Mouse (Mus musculus) layer of hippocampus, postnatal 10 days (tissue): ENCODE data around the gene Olfr1389. TPM values are rescaled to one million over a fixed set of nuclear protein-coding genes. Genes with fewer than 3 reads are reported as not detected.
"Not testable (repeated sequence)": the region's sequence is repeated elsewhere in the genome, so short reads cannot be mapped to it uniquely, and the experiment has no call there.

Experiments
- DNase-seq, 2 experiments: peaks; one replicate each; pipeline ENCODE4 v3.0.0; 2021; ENCODE audit warnings: low spot score in 2 of 2
- long read RNA-seq: library from polyadenylated mRNA; stranded (forward); transcript quantifications from one replicate; pipeline ENCODE4 v2.0.0, GENCODE M21; 2023
- total RNA-seq, 2 experiments: library from RNA; stranded (reverse); gene quantifications; 2 replicates each; pipeline ENCODE4 v1.2.3; 2021

Gene Olfr1389
- not detected for total RNA-seq
- long read RNA-seq: 0 reads

- DNase-seq: no peak
Measured at GRCm38 (mm10) chr11:49422767-49423166, at the start of gene Olfr1389. Gene Olfr1389 (plus strand): TSS chr11:49423067.

GRCm38 (mm10) chr11:49383133-49383532 lies 39.7 kb upstream of the Olfr1389 start:
- DNase-seq: no peak

GRCm38 (mm10) chr11:49386118-49386517 lies 36.7 kb upstream of the Olfr1389 start:
- DNase-seq: not testable (repeated sequence)

GRCm38 (mm10) chr11:49392707-49393106 lies 30.2 kb upstream of the Olfr1389 start:
- not testable (repeated sequence) for DNase-seq

GRCm38 (mm10) chr11:49406784-49407183 lies 16.1 kb upstream of the Olfr1389 start:
- DNase-seq: no peak

- no peak for DNase-seq
Measured at GRCm38 (mm10) chr11:49410540-49410939, 12.3 kb upstream of the Olfr1389 start.

- DNase-seq: no peak
Measured at GRCm38 (mm10) chr11:49425257-49425927, 2.5 kb downstream of the Olfr1389 start.

- DNase-seq: peak; percentile 48 to 54
Measured at GRCm38 (mm10) chr11:49429641-49430040, 6.8 kb downstream of the Olfr1389 start.

- peak in 1 of 2 experiments; percentile 4 for DNase-seq
Measured at GRCm38 (mm10) chr11:49436411-49436810, 13.5 kb downstream of the Olfr1389 start, which contains the start of gene Olfr1388. Gene Olfr1388 (plus strand): TSS chr11:49436624.

GRCm38 (mm10) chr11:49455043-49455442 lies 32.2 kb downstream of the Olfr1389 start, which contains the start of gene Olfr1387:
Gene Olfr1387 (plus strand): TSS chr11:49455343.
- no peak for DNase-seq

- DNase-seq: not testable (repeated sequence)
Measured at GRCm38 (mm10) chr11:49464746-49465145, 41.9 kb downstream of the Olfr1389 start, which contains the start of gene Olfr1386. Gene Olfr1386 (plus strand): TSS chr11:49465046.

Other genes with a start within 250 kb of the Olfr1389 start
- under 1 TPM; 0.30 to 0.40 TPM for gene Btnl9, start 235.9 kb upstream of the Olfr1389 start, total RNA-seq
- gene Zfp62, start 219.8 kb upstream of the Olfr1389 start, total RNA-seq: 10 to 100 TPM; 33.9 to 36.4 TPM
- gene Mgat1, start 178.9 kb upstream of the Olfr1389 start, total RNA-seq: 10 to 100 TPM; 43.9 to 50.2 TPM
- not detected for gene Olfr1393, start 144.8 kb upstream of the Olfr1389 start, total RNA-seq
- under 1 TPM; 0.11 to 0.14 TPM for gene Olfr1392, start 137.8 kb upstream of the Olfr1389 start, total RNA-seq
- gene Olfr10, start 118.3 kb upstream of the Olfr1389 start, total RNA-seq: under 1 TPM in 1 of 2 experiments, not detected in 1; 0.25 TPM
- not detected for gene Olfr1391, start 100.3 kb upstream of the Olfr1389 start, total RNA-seq
- not detected for gene Olfr1390, start 87.9 kb upstream of the Olfr1389 start, total RNA-seq
- gene Olfr1388, start 13.6 kb downstream of the Olfr1389 start, total RNA-seq: under 1 TPM; 0.42 to 0.66 TPM
- not detected for gene Olfr1387, start 32.3 kb downstream of the Olfr1389 start, total RNA-seq
- not detected for gene Olfr1386, start 42.0 kb downstream of the Olfr1389 start, total RNA-seq
- gene Olfr1385, start 66.0 kb downstream of the Olfr1389 start, total RNA-seq: under 1 TPM in 1 of 2 experiments, not detected in 1; 0.11 TPM
- not detected for gene Olfr1384, start 83.7 kb downstream of the Olfr1389 start, total RNA-seq
- under 1 TPM; 0.46 to 0.56 TPM for gene Olfr1383, start 96.6 kb downstream of the Olfr1389 start, total RNA-seq
- gene Olfr1382, start 105.2 kb downstream of the Olfr1389 start, total RNA-seq: not detected
- gene Olfr1381, start 120.4 kb downstream of the Olfr1389 start, total RNA-seq: not detected
- not detected for gene Olfr1380, start 133.8 kb downstream of the Olfr1389 start, total RNA-seq
- gene Flt4, start 186.2 kb downstream of the Olfr1389 start, total RNA-seq: 1 to 10 TPM; 3.9 to 4.4 TPM
- under 1 TPM in 1 of 2 experiments, not detected in 1; 0.78 TPM for gene Scgb3a1, start 240.5 kb downstream of the Olfr1389 start, total RNA-seq